Mouse (Mus musculus) kidney, embryonic 14.5 days (tissue): ENCODE data around the gene Hist1h2br. TPM values are rescaled to one million over a fixed set of nuclear protein-coding genes. Genes with fewer than 3 reads are reported as not detected.
"Not testable (repeated sequence)": the region's sequence is repeated elsewhere in the genome, so short reads cannot be mapped to it uniquely, and the experiment has no call there.

Experiments
- ATAC-seq: fragments of 200-750 bp; cut with Nextera tagmentation; 2 replicates; pipeline ENCODE4 v1.8.0; 2017; ENCODE audit warnings: moderate number of reproducible peaks, mild to moderate bottlenecking, moderate TSS enrichment, moderate library complexity; ENCODE audit not compliant: low FRiP score, low TSS enrichment
- H3K27ac ChIP-seq: fragments of 300-500 bp; sonication (generic); 2 replicates; pipeline ENCODE4 v1.5.1; 2014; ENCODE audit warnings: low read depth, mild to moderate bottlenecking, low read length, moderate library complexity, mixed read lengths
- H3K27me3 ChIP-seq: fragments of 300-500 bp; sonication (generic); 2 replicates; pipeline ENCODE4 v1.6.1; 2014; ENCODE audit warnings: mild to moderate bottlenecking, low read length; ENCODE audit not compliant: control insufficient read depth, insufficient read depth
- H3K36me3 ChIP-seq: fragments of 300-500 bp; sonication (generic); 2 replicates; pipeline ENCODE4 v1.6.1; 2014; ENCODE audit warnings: low read length, mixed read lengths; ENCODE audit not compliant: control insufficient read depth, insufficient read depth
- H3K4me1 ChIP-seq: fragments of 300-500 bp; sonication (generic); 2 replicates; pipeline ENCODE4 v1.6.1; 2014; ENCODE audit warnings: low read length, mixed read lengths; ENCODE audit not compliant: control insufficient read depth, insufficient read depth
- H3K4me2 ChIP-seq: fragments of 300-500 bp; sonication (generic); replicated peaks from 2 replicates; pipeline ENCODE4 v1.6.1; 2014; ENCODE audit warnings: low read depth, mild to moderate bottlenecking, low read length
- H3K4me3 ChIP-seq: fragments of 300-500 bp; sonication (generic); 2 replicates; pipeline ENCODE4 v1.5.1; 2014; ENCODE audit warnings: mild to moderate bottlenecking, low read length
- H3K9ac ChIP-seq: fragments of 300-500 bp; sonication (generic); 2 replicates; pipeline ENCODE4 v1.6.1; 2014; ENCODE audit warnings: low read depth, mild to moderate bottlenecking, low read length, moderate library complexity
- H3K9me3 ChIP-seq: fragments of 300-500 bp; sonication (generic); 2 replicates; pipeline ENCODE4 v1.6.1; 2016; ENCODE audit warnings: low read length; ENCODE audit not compliant: control insufficient read depth
- WGBS: fragments of 180-500 bp; shearing (Covaris S2); extraction: QIAGEN DNeasy Blood & Tissue Kit; methylation state at CpG from one replicate; pipeline ENCODE4 v1.1.7; 2014; 5-methylcytosine and 5-hydroxymethylcytosine counted together
- polyA plus RNA-seq: library from polyadenylated mRNA; unstranded; fragments of >200 nt; fragmentation: Nextera tagmentation; extraction: Ambion mirVana; gene quantifications from 2 replicates; pipeline ENCODE4 v1.2.1, GENCODE M21; 2014

The Hist1h2br gene
- 27.1 and 42.5 TPM in 2 replicates for polyA plus RNA-seq

GRCm38 (mm10) chr13:21833461-21833860 lies at the start of gene Hist1h2br, which contains the start of gene Hist1h2ap:
TSS of gene Hist1h2br (plus strand) at chr13:21833743.
TSS of gene Hist1h2ap (minus strand) at chr13:21833507.
- WGBS = no CpG with 5 or more reads among the region's 24 CpGs
- not testable (repeated sequence) for H3K36me3 ChIP-seq, H3K9me3 ChIP-seq, H3K4me1 ChIP-seq, H3K27me3 ChIP-seq, H3K27ac ChIP-seq, H3K4me2 ChIP-seq, H3K9ac ChIP-seq, H3K4me3 ChIP-seq
- peak; percentile 95 for ATAC-seq

- peak overlapping the region; percentile 95 for H3K27ac ChIP-seq
- H3K36me3 ChIP-seq = no peaks in the 10 kb centered on the region
- 33% methylated on average over 6 of the region's 6 CpGs for WGBS
- H3K4me3 ChIP-seq = peak overlapping the region; percentile 45; the same call in 1 of the 2 replicates
- peaks cover 28% of the 10 kb centered on the region for H3K4me1 ChIP-seq
- H3K27me3 ChIP-seq = no peaks in the 10 kb centered on the region
- H3K9me3 ChIP-seq = no peaks in the 10 kb centered on the region
- peak overlapping the region; percentile 44 for H3K4me2 ChIP-seq
- peak overlapping the region; percentile 52; the same call in 1 of the 2 replicates for H3K9ac ChIP-seq
- no peak for ATAC-seq
Measured at GRCm38 (mm10) chr13:21784311-21784710, 49.2 kb upstream of the Hist1h2br start.

- H3K36me3 ChIP-seq = no peaks in the 10 kb centered on the region
- peak overlapping the region; percentile 34 for H3K4me3 ChIP-seq
- H3K9ac ChIP-seq = peak overlapping the region; percentile 58
- no peaks in the 10 kb centered on the region for H3K27me3 ChIP-seq
- 6% methylated on average over 8 of the region's 8 CpGs for WGBS
- no peaks in the 10 kb centered on the region for H3K9me3 ChIP-seq
- peak overlapping the region; percentile 91 for H3K27ac ChIP-seq
- ATAC-seq = no peak
- peaks cover 24% of the 10 kb centered on the region; the same call in 1 of the 2 replicates for H3K4me1 ChIP-seq
- H3K4me2 ChIP-seq = peak overlapping the region; percentile 44
Measured at GRCm38 (mm10) chr13:21786189-21786898, 47.2 kb upstream of the Hist1h2br start.

- H3K4me1 ChIP-seq = peaks cover 24% of the 10 kb centered on the region; the same call in 1 of the 2 replicates
- ATAC-seq = peak; percentile 97
- 0% methylated on average over 32 of the region's 63 CpGs for WGBS
- peak within 1 kb of the TSS; percentile 91 for H3K27ac ChIP-seq
- not testable (repeated sequence) for H3K36me3 ChIP-seq, H3K27me3 ChIP-seq, H3K9me3 ChIP-seq
- peak within 1 kb of the TSS; percentile 44 for H3K4me2 ChIP-seq
- H3K4me3 ChIP-seq = peak within 1 kb of the TSS; percentile 34
- H3K9ac ChIP-seq = peak within 1 kb of the TSS; percentile 59
Measured at GRCm38 (mm10) chr13:21786899-21787629, 46.5 kb upstream of the Hist1h2br start, which contains the start of the genes Hist1h2an and Hist1h2bp. TSS of gene Hist1h2an (minus strand) at chr13:21787218. TSS of gene Hist1h2bp (plus strand) at chr13:21787461.

GRCm38 (mm10) chr13:21787760-21788593 lies 45.6 kb upstream of the Hist1h2br start:
- Histone ChIP-seq H3K27me3 (no peaks in the 10 kb centered on the region), H3K9ac (peak overlapping the region; percentile 59), H3K4me2 (peak overlapping the region; percentile 40), H3K9me3 (no peaks in the 10 kb centered on the region), H3K4me3 (peak overlapping the region; percentile 34), H3K4me1 (peaks cover 24% of the 10 kb centered on the region; the same call in 1 of the 2 replicates), H3K36me3 (no peaks in the 10 kb centered on the region), H3K27ac (peak overlapping the region; percentile 90)
- 20% methylated on average over 13 of the region's 21 CpGs for WGBS
- ATAC-seq = no peak

- ATAC-seq = no peak
- H3K4me1 ChIP-seq = peaks cover 16% of the 10 kb centered on the region; the same call in 1 of the 2 replicates
- no peak overlapping the region for H3K4me2 ChIP-seq
- no peak overlapping the region for H3K4me3 ChIP-seq
- no peaks in the 10 kb centered on the region for H3K36me3 ChIP-seq
- H3K9me3 ChIP-seq = no peaks in the 10 kb centered on the region
- H3K27ac ChIP-seq = 0 out of 2 replicates have a peak overlapping the region, but pooled peaks have one; percentile 17
- 41% methylated on average over 6 of the region's 6 CpGs for WGBS
- H3K9ac ChIP-seq = no peak overlapping the region
- H3K27me3 ChIP-seq = no peaks in the 10 kb centered on the region
Measured at GRCm38 (mm10) chr13:21789925-21790324, 43.6 kb upstream of the Hist1h2br start.

- H3K27ac ChIP-seq = no peak overlapping the region
- H3K4me3 ChIP-seq = peak overlapping the region; percentile 23
- peak overlapping the region; percentile 40; the same call in 1 of the 2 replicates for H3K9ac ChIP-seq
- no peak for ATAC-seq
- H3K9me3 ChIP-seq = no peaks in the 10 kb centered on the region
- H3K4me1 ChIP-seq = peaks cover 16% of the 10 kb centered on the region; the same call in 1 of the 2 replicates
- H3K36me3 ChIP-seq = no peaks in the 10 kb centered on the region
- no peaks in the 10 kb centered on the region for H3K27me3 ChIP-seq
- peak overlapping the region; percentile 38 for H3K4me2 ChIP-seq
- 8% methylated on average over 15 of the region's 18 CpGs for WGBS
Measured at GRCm38 (mm10) chr13:21790601-21791283, 42.8 kb upstream of the Hist1h2br start.

GRCm38 (mm10) chr13:21795584-21795983 lies 38.0 kb upstream of the Hist1h2br start:
- no peak for ATAC-seq
- Histone ChIP-seq H3K4me2 (no peak overlapping the region), H3K9me3 (no peaks in the 10 kb centered on the region), H3K27me3 (no peaks in the 10 kb centered on the region), H3K4me3 (no peak overlapping the region), H3K4me1 (no peaks in the 10 kb centered on the region), H3K36me3 (no peaks in the 10 kb centered on the region), H3K9ac (no peak overlapping the region), H3K27ac (no peak overlapping the region)
- WGBS = 93% methylated on average over 7 of the region's 7 CpGs
